Mouse (Mus musculus) small intestine, adult 2 months (tissue): Measurements from ENCODE around the gene Pik3c2b. TPM values are rescaled to one million over a fixed set of nuclear protein-coding genes. Genes with fewer than 3 reads are reported as not detected.
A peak's percentile ranks its signal among the peaks of the same experiment; 100 is the strongest.
"Not testable (repeated sequence)": the region's sequence is repeated elsewhere in the genome, so short reads cannot be mapped to it uniquely, and the experiment has no call there.

Experiments used
- H3K27ac ChIP-seq: fragments of 200-500 bp; 2 replicates; pipeline ENCODE4 v1.5.1; 2012; ENCODE audit warnings: low read depth, low read length, control low read depth, inconsistent platforms; ENCODE audit not compliant: insufficient read depth
- H3K27me3 ChIP-seq: fragments of 200-500 bp; 2 replicates; pipeline ENCODE4 v1.6.1; 2012; ENCODE audit warnings: mild to moderate bottlenecking, moderate library complexity, low read length, inconsistent platforms; ENCODE audit not compliant: control insufficient read depth, insufficient read depth
- H3K36me3 ChIP-seq: fragments of 200-500 bp; 2 replicates; pipeline ENCODE4 v1.6.1; 2012; ENCODE audit warnings: mild to moderate bottlenecking, low read length, control low read depth, inconsistent platforms; ENCODE audit not compliant: control insufficient read depth, insufficient read depth
- H3K4me1 ChIP-seq: fragments of 200-500 bp; 2 replicates; pipeline ENCODE4 v1.6.1; 2012; ENCODE audit warnings: low read length, inconsistent platforms, mixed read lengths; ENCODE audit not compliant: control insufficient read depth, insufficient read depth, insufficient read length
- H3K4me3 ChIP-seq: fragments of 200-500 bp; 2 replicates; pipeline ENCODE4 v1.5.1; 2012; ENCODE audit warnings: low read depth, mild to moderate bottlenecking, control low read depth, inconsistent platforms, low read length, moderate library complexity
- CTCF ChIP-seq: fragments of 200-500 bp; IDR thresholded peaks from 2 replicates; pipeline ENCODE4 v1.5.1; 2012; ENCODE audit warnings: low read depth, mild to moderate bottlenecking, control low read depth, inconsistent platforms, low read length, moderate library complexity, mixed read lengths; ENCODE audit not compliant: insufficient replicate concordance, insufficient read length; ENCODE audit errors: extremely low read depth
- POLR2A ChIP-seq: fragments of 200-500 bp; IDR thresholded peaks from 2 replicates; pipeline ENCODE4 v1.6.1; 2012; ENCODE audit warnings: low read depth, mild to moderate bottlenecking, control low read depth, inconsistent platforms, low read length, moderate library complexity
- WGBS: fragments of 180-500 bp; shearing (Covaris S2); methylation state at CpG from one replicate; pipeline ENCODE4 v1.1.7; 2018; 5-methylcytosine and 5-hydroxymethylcytosine counted together
- polyA plus RNA-seq: library from polyadenylated mRNA; depleted of rRNA; stranded (reverse); fragments of >200 nt; gene quantifications from 2 replicates; pipeline ENCODE4 v1.2.3, GENCODE M21; 2012

Gene Pik3c2b
- polyA plus RNA-seq, 1 experiment: 23.9 TPM

DNA sequence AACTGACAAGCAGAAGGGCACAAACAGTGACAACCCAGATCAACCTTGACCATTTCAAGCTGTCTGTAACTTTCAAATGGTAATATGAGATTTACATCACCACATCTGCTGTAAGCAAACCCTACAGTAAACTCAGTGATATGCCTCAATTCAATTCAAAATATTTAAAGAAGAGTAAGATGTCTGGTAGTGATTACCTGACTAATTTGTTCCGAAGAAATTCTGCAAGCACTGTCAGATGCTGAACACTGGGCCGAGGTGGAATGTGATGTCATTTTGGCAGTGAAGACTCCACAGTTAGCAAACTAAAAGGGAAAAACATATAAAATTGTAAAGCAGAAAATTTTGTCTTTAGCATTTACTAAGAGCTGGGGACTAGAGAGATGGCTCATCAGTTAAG is 26.9 kb upstream of the Pik3c2b start:
- no peak for TF ChIP-seq CTCF
- no peak for TF ChIP-seq POLR2A
- 82% methylated on average over 2 of the region's 2 CpGs for WGBS
- Histone ChIP-seq H3K36me3 (peaks cover 32% of the 10 kb centered on the region), H3K4me1 (no peaks in the 10 kb centered on the region; the same call in 1 of the 2 replicates), H3K27me3 (no peaks in the 10 kb centered on the region), H3K27ac (no peak overlapping the region), H3K4me3 (no peak overlapping the region)

DNA sequence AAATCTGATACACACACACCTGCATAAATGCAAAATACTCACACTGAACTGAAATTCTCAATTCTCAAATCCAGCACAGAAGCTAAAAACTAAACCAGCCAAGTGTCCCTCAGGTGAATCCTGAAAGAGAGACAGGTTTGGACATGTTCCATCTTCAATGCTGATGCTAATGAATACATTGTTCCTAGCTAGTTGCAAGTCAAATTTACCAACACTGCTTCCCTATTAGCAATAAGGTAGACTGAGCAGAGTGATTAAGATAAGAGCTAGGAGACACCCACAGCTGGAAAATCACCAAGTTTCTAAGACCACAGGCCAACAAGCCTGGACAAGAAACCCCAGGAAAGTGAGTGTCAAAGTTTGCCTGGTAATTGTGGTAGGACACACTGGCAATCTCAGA is 26.2 kb upstream of the Pik3c2b start:
- Histone ChIP-seq H3K27me3 (no peaks in the 10 kb centered on the region), H3K36me3 (peaks cover 31% of the 10 kb centered on the region), H3K4me1 (no peaks in the 10 kb centered on the region; the same call in 1 of the 2 replicates), H3K27ac (no peak overlapping the region), H3K4me3 (no peak overlapping the region)
- TF ChIP-seq POLR2A: no peak

DNA sequence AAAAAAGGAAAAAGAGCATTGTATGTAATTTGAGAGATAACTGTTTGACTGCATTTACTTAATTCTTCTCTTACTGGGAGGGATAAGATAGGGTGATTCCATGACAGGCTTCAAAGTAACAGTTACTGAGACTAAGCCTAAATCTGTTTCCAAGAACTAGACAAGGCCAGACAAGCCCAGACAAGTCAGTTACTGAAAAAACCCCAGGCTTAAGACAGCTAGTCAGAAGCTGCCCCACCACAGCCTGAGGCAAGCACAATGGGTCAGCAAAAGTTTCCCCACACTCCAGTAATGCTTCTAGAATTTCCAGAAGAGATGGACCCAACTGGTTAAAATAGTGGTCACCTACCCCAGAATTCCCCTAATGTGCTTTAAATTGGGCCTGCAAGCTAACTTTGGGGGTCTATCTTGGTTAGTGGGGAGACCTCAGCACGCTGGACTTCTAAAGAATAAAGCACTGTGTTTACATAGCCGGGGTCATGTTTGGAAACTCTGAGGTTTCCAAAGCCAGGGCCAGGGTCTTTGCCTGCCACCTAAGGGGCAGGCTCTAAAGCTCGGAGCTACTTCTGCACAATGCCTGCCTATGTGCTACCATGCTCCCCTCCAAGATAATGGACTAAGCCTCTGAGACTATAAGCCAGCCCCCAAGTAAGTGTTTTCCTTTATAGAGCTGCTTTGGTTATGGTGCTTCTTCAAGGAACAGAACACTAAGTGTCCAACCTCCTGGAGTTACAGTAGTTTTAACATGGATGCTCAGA is 25.2 kb upstream of the Pik3c2b start:
- Histone ChIP-seq H3K27me3 (no peaks in the 10 kb centered on the region), H3K4me1 (no peaks in the 10 kb centered on the region; the same call in 1 of the 2 replicates), H3K27ac (no peak overlapping the region), H3K4me3 (no peak overlapping the region), H3K36me3 (peaks cover 24% of the 10 kb centered on the region)
- TF ChIP-seq POLR2A (no peak), CTCF (no peak)
- 58% methylated on average over 3 of the region's 3 CpGs for WGBS

DNA sequence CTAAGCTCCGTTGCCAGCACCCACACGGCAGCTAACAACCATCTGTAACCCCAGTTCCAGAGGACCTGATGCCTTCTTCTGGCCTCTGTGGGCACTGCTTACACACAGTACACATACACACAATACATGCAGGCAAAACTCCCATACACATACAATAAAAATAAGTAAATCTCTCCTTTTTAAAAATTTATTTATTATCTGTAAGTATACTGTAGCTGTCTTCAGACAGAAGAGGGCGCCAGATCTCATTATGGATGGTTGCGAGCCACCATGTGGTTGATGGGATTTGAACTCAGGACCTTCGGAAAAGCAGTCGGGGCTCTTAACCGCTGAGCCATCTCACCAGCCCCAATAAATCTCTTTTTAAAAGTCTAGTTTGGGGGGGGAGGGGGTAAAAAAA is 24.1 kb upstream of the Pik3c2b start:
- H3K4me3 ChIP-seq: no peak overlapping the region
- no peaks in the 10 kb centered on the region for H3K27me3 ChIP-seq
- no peaks in the 10 kb centered on the region; the same call in 1 of the 2 replicates for H3K4me1 ChIP-seq
- 97% methylated on average over 7 of the region's 7 CpGs for WGBS
- H3K36me3 ChIP-seq: peaks cover 15% of the 10 kb centered on the region
- TF ChIP-seq CTCF (no peak), POLR2A (no peak)
- no peak overlapping the region for H3K27ac ChIP-seq

DNA sequence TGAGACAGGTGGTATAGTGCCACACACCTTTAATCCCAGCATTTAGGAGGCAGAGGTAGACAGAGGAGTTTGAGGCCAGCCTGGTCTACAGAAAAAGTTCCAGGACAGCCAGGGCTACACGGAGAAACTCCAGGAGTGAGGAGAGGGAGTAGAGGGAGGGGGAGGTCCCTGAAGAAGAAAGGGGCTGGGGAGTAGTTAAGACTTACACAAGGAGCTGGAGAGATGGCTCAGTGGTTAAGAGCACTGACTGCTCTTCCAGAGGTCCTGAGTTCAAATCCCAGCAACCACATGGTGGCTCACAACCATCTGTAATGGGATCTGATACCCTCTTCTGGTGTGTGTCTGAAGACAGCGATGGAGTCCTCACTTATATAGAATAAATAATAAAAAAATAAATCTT is 23.5 kb upstream of the Pik3c2b start:
- peaks cover 14% of the 10 kb centered on the region for H3K36me3 ChIP-seq
- H3K27ac ChIP-seq, H3K4me3 ChIP-seq, H3K27me3 ChIP-seq, H3K4me1 ChIP-seq: not testable (repeated sequence)
- WGBS: 99% methylated on average over 2 of the region's 2 CpGs

DNA sequence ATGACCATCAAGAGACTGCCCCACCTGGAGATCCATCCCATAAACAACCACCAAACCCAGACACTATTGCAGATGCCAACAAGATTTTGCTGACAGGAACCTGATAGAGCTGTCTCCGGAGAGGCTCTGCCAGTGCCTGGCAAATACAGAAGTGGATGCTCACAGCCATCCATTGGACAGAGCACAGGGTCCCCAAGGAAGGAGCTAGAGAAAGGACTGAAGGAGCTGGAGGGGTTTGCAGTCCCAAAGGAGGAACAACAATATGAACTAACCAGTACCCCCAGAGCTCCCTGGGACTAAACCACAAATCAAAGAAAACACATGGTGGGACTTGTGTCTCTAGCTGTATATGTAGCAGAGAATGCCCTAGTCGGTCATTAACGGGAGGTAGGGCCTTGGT is 21.7 kb upstream of the Pik3c2b start:
- H3K4me3 ChIP-seq: peak overlapping the region; percentile 34; the same call in 1 of the 2 replicates
- H3K27ac ChIP-seq, H3K4me1 ChIP-seq: not testable (repeated sequence)

DNA sequence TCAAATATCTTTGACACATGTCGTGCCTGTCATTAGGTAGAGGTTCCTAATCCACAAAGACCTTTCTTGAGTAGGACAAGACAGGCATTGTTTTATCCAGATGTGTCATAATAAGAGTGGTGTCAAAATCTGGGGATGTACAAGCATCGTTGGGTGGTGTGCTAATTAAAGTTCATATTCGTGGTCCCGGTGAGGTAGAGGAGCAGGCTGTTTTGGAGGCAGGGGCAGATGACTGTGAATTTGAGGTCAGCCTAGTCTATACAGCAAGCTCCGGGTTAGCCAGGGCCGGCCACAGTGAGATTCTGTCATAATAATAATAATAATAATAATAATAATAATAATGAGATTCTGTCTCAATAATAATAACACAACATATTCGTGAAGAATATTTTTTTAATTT is 21.0 kb upstream of the Pik3c2b start:
- Histone ChIP-seq H3K36me3 (peaks cover 3% of the 10 kb centered on the region; the same call in 1 of the 2 replicates), H3K27ac (no peak overlapping the region), H3K4me3 (peak overlapping the region; percentile 41; the same call in 1 of the 2 replicates), H3K4me1 (no peaks in the 10 kb centered on the region; the same call in 1 of the 2 replicates), H3K27me3 (no peaks in the 10 kb centered on the region)
- WGBS: 10% methylated on average over 7 of the region's 7 CpGs
- TF ChIP-seq CTCF: no peak
- no peak for TF ChIP-seq POLR2A

More for the DNA sequence above, 21.7 kb upstream of the Pik3c2b start:
- 54% methylated on average over 3 of the region's 3 CpGs for WGBS
- H3K36me3 ChIP-seq, H3K27me3 ChIP-seq: not testable (repeated sequence)
